Comparison of ENCODE assay signal across 16 mouse cellular contexts in genomic region chr2:167159721-167160120, GRCm38 (mm10).
"Had no signal": no experiment of that assay in that cellular context is flagged by ENCODE, and none has a peak within 500 bp of the region (broad histone marks: within the 10 kb centered on the region; RNA-seq: fewer than 3 reads in every experiment).

No protein-coding gene starts in this region.

- H3K36me3 ChIP-seq: neural tube, embryonic 13.5 days; neural tube, embryonic 15.5 days; stomach, embryonic 15.5 days had no signal

- DNase-seq: retina, postnatal 1 day; right cerebral cortex, adult 18-20 months; right cerebral cortex, postnatal 14 days; right cerebral cortex, postnatal 25 days; right cerebral cortex, postnatal 4 days; spleen, adult 18-20 months; thymus, adult 18-20 months; thymus, adult 2 months; thymus, postnatal 14 days; thymus, postnatal 25 days; thymus, postnatal 36 days; thymus, postnatal 4 days had no signal

- H3K4me3 ChIP-seq: neural tube, embryonic 13.5 days; neural tube, embryonic 15.5 days; stomach, embryonic 15.5 days had no signal

- H3K27me3 ChIP-seq: neural tube, embryonic 13.5 days; neural tube, embryonic 15.5 days; stomach, embryonic 15.5 days had no signal

- H3K9me3 ChIP-seq: neural tube, embryonic 13.5 days; neural tube, embryonic 15.5 days; stomach, embryonic 15.5 days had no signal

- H3K27ac ChIP-seq: neural tube, embryonic 13.5 days; neural tube, embryonic 15.5 days; stomach, embryonic 15.5 days; stomach, postnatal 0 days had no signal

- H3K4me2 ChIP-seq: neural tube, embryonic 13.5 days; neural tube, embryonic 15.5 days; stomach, embryonic 15.5 days had no signal

- H3K9ac ChIP-seq: neural tube, embryonic 13.5 days; neural tube, embryonic 15.5 days; stomach, embryonic 15.5 days had no signal
